Mouse (Mus musculus) myocyte (in vitro differentiated cells): ENCODE measurements around the gene Olfr921.

Source experiments
- E2F4 ChIP-seq: IDR thresholded peaks from one replicate; pipeline ENCODE4 v1.6.1; 2011; ENCODE audit warnings: mild to moderate bottlenecking, control low read depth, moderate library complexity; ENCODE audit not compliant: insufficient read depth
- MYOD1 ChIP-seq, 3 experiments: IDR thresholded peaks; one replicate each; pipeline ENCODE4 v1.6.1; 2011; ENCODE audit warnings: control low read depth in 2 of 3, low read depth in 2 of 3, mild to moderate bottlenecking in 2 of 3, moderate library complexity in 1 of 3; ENCODE audit not compliant: insufficient read length in 2 of 3, control insufficient read depth in 1 of 3
- MYOG ChIP-seq, 3 experiments: IDR thresholded peaks; one replicate each; pipeline ENCODE4 v1.6.1; 2011; ENCODE audit warnings: control low read depth in 2 of 3, low read depth in 2 of 3, mild to moderate bottlenecking in 2 of 3; ENCODE audit not compliant: insufficient read length in 2 of 3, control insufficient read depth in 1 of 3, insufficient read depth in 1 of 3
- POLR2A ChIP-seq: IDR thresholded peaks from one replicate; pipeline ENCODE4 v1.6.1; 2011; ENCODE audit warnings: low read depth, mild to moderate bottlenecking, control low read depth, moderate library complexity; ENCODE audit not compliant: insufficient read length
- TCF3 ChIP-seq: IDR thresholded peaks from one replicate; pipeline ENCODE4 v1.6.1; 2011; ENCODE audit warnings: low read depth, control low read depth; ENCODE audit not compliant: insufficient read length
- USF1 ChIP-seq: IDR thresholded peaks from one replicate; pipeline ENCODE4 v1.6.1; 2011; ENCODE audit warnings: low read depth, mild to moderate bottlenecking, control low read depth, moderate library complexity

DNA sequence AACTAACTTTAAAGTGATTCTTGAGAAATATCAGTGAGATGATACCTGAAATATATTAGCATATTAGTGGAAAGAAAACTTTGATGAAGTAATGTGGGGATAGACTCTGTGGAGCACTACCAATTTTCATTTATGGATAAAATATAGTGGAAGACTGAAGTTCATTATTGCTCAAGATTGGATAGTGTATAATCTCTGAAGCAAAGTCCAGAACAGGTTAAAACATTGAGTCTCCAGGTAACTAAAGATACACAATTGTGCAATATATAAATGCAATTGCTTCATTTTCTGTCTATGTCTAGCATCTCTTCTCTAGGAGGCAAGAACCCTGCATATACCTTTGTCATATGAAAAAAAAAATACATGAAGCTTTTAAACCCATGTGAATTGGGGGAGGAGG is at the start of gene Olfr921:
- TF ChIP-seq POLR2A (no peak), MYOG (IDR thresholded peaks at IDR 0.05; ENCODE audit: control insufficient read depth in 1 of 3, insufficient read depth in 1 of 3, insufficient read length in 2 of 3, low read depth in 2 of 3) (no peak), MYOD1 (IDR thresholded peaks at IDR 0.05; ENCODE audit: control insufficient read depth in 1 of 3, insufficient read length in 2 of 3, low read depth in 2 of 3) (no peak), TCF3 (no peak), E2F4 (no peak), USF1 (no peak)
